Mouse (Mus musculus) cerebral cortex, adult 2 months (tissue): ENCODE data around the gene Camk2n1.

Source experiments
- WGBS: fragments of 180-500 bp; shearing (Covaris S2); methylation state at CpG from one replicate; pipeline ENCODE4 v1.1.7; 2018; 5-methylcytosine and 5-hydroxymethylcytosine counted together

Gene Camk2n1

GRCm38 (mm10) chr4:138447827-138448602 lies 6.1 kb upstream of the Camk2n1 start:
- WGBS: 25% methylated on average over 15 of the region's 15 CpGs

GRCm38 (mm10) chr4:138448872-138449615 lies 5.1 kb upstream of the Camk2n1 start:
- WGBS: 51% methylated on average over 7 of the region's 7 CpGs

GRCm38 (mm10) chr4:138449636-138450314 lies 4.3 kb upstream of the Camk2n1 start:
- 76% methylated on average over 12 of the region's 12 CpGs for WGBS

- 60% methylated on average over 15 of the region's 15 CpGs for WGBS
Measured at GRCm38 (mm10) chr4:138452306-138453096, 1.6 kb upstream of the Camk2n1 start.

GRCm38 (mm10) chr4:138453097-138453752 lies 889 bp upstream of the Camk2n1 start:
- WGBS: 28% methylated on average over 19 of the region's 19 CpGs

GRCm38 (mm10) chr4:138454571-138455140 lies 542 bp downstream of the Camk2n1 start:
- WGBS: 1% methylated on average over 78 of the region's 78 CpGs

GRCm38 (mm10) chr4:138455141-138455955 lies 1.2 kb downstream of the Camk2n1 start:
- under 1% methylated on average over 58 of the region's 58 CpGs for WGBS

- WGBS: 4% methylated on average over 17 of the region's 17 CpGs
Measured at GRCm38 (mm10) chr4:138455956-138456341, 1.8 kb downstream of the Camk2n1 start.

- WGBS: 26% methylated on average over 7 of the region's 8 CpGs
Measured at GRCm38 (mm10) chr4:138456536-138456935, 2.4 kb downstream of the Camk2n1 start.

GRCm38 (mm10) chr4:138457091-138457490 lies 3.0 kb downstream of the Camk2n1 start:
- 45% methylated on average over 4 of the region's 4 CpGs for WGBS

GRCm38 (mm10) chr4:138458171-138458570 lies 4.1 kb downstream of the Camk2n1 start:
- WGBS: 52% methylated on average over 7 of the region's 7 CpGs

- 54% methylated on average over 5 of the region's 5 CpGs for WGBS
Measured at GRCm38 (mm10) chr4:138458735-138459440, 4.8 kb downstream of the Camk2n1 start.

GRCm38 (mm10) chr4:138459775-138460174 lies 5.7 kb downstream of the Camk2n1 start:
- 57% methylated on average over 6 of the region's 6 CpGs for WGBS

GRCm38 (mm10) chr4:138460910-138461309 lies 6.8 kb downstream of the Camk2n1 start:
- WGBS: 24% methylated on average over 9 of the region's 9 CpGs

- 49% methylated on average over 5 of the region's 5 CpGs for WGBS
Measured at GRCm38 (mm10) chr4:138461471-138461870, 7.4 kb downstream of the Camk2n1 start.

- 2% methylated on average over 11 of the region's 11 CpGs for whole genome bisulfite sequencing
Measured at GRCm38 (mm10) chr4:138462971-138463831, 9.1 kb downstream of the Camk2n1 start.

- WGBS: 22% methylated on average over 11 of the region's 11 CpGs
Measured at GRCm38 (mm10) chr4:138463832-138464487, 9.8 kb downstream of the Camk2n1 start.
